Mouse (Mus musculus) induced T-regulatory cell, adult 2 months (primary cell): ENCODE measurements around the gene Cdc34.

ENCODE experiments used
- DNase-seq: peaks from one replicate; pipeline ENCODE4 v3.0.0-alpha.2; 2012; ENCODE audit warnings: low read depth

The Cdc34 gene

DNA sequence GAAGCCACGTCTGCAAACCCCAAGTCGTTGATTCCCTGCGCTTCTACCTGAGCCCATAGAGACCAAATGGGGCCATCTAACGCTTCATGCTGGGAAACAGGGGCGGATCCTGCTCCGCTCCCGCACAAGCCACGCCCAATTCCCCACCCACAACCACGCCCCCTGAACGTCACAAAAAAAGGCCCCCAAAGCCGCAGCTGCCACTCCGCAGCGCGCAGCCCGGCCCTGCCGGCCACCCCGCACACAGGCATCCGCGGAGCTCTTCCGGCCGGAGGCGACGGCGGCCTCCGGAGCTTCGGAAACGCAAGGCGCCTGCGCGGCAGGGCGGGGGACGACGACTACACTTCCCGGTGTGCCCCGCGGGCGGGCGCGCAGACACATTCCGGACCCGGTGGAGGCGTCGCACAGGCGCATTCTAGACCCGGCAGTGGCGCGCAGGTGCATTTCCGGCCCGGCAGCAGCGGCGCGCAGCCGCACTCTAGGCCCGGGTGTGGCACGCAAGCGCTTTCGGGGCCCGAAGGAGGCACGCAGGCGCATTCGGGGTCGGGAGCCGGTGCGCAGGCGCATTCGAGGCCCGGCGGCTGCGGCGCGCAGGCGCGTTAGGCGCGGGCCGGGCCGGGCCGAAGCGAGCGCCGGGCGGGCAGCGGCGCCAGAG lies at the start of gene Cdc34:
Gene Cdc34 (plus strand): TSS at position 605 of the 655 bp plus-strand sequence.
- DNase-seq: peak; percentile 98

DNA sequence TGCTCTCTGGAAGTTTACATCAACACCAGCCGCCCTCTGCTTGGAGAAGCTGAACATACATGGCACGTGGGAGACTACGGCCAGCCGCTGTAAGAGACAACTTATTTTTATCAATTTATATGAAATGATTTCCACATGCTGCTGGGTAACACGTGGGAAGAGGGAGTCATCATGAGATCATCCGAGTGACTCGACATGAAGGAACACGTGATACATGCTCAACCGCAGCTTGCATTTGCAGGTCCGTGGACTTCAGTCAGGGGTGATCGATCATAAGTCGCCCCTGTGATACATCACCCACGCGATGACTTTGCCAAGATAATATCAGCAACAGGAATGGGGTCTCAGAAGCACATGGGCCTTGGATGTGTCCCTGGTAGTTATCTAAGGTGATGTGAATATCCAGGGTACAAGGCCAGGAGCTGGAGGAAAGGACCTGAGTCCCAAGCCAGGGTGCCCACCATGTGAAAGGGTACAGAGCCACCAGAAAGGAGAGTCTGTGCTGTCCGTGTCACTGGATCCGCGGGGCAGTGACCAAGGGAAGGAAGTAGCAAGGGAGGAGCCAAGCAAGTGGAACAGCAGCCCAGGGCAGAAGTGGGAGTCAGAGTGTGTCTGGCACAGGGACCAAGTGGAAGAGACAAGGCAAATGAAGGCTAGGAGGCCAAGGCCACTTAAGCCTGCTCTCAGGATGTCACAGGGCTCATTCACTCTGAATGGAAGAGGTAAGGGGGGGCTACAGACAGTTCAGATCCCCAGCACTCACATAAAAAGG lies 48.8 kb upstream of the Cdc34 start:
- no peak for DNase-seq

DNA sequence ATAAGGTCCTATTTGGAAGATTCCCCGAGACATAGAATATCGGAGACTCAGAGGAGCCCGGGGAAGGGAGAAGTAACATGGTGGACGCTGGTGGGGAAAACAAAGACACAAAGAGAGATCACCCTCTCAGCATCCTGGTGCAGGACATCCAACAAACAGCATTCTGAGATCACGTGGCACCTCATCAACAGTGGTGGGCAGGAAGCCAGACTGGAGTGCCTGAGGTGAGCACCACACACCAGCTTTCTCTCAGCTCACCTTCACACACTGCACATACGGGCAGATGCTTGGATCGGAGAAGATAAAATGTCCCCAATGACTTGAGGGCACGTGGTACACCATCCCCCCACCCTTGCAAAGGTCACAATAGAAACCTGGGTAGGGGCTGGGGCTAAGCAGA lies 45.7 kb upstream of the Cdc34 start:
- no peak for DNase-seq

- DNase-seq: no peak
These were observed 44.6 kb upstream of the Cdc34 start, which contains the start of gene Shc2 for GRCm38 (mm10) chr10:79637128-79638110. Gene Shc2 (minus strand): TSS chr10:79637918.

DNA sequence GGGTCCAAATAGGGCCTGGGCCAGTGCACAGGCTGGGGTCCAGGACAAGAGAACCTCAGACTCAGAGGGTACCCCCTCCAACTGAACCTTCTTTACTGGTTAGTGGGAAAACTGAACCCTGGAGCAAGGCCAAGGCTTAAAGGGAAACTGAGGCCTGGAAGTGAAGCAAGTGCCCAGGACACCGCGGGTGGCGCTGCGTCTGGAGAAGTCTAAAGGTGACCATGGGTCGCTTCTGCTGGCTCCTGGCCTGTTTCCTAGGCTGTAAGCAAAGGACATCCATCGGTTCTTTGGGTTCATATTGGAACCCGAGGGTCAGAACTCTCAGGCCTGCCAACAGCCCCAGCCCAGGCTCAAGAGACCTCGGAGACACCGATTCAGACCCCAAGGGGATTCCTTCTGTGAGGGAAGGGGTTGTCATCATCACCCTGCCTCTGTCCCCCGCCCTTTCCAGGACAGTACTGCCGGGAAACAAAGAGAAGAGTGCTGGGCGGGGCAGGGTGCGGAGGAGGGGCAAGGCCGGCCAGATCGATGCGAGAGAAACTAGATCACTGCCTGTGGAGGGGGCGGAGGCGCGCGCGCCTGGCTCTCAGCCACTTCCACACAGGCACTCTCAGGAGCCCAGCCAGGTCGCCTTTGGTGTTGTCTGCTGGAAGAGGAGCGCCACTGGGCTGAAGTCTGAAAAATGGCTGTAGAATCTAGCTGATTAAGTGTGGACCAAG lies 43.4 kb upstream of the Cdc34 start:
- no peak for DNase-seq

GRCm38 (mm10) chr10:79645711-79646110 lies 36.3 kb upstream of the Cdc34 start, which contains the start of gene Odf3l2:
Gene Odf3l2 (minus strand): TSS chr10:79645738.
- no peak for DNase-seq

DNA sequence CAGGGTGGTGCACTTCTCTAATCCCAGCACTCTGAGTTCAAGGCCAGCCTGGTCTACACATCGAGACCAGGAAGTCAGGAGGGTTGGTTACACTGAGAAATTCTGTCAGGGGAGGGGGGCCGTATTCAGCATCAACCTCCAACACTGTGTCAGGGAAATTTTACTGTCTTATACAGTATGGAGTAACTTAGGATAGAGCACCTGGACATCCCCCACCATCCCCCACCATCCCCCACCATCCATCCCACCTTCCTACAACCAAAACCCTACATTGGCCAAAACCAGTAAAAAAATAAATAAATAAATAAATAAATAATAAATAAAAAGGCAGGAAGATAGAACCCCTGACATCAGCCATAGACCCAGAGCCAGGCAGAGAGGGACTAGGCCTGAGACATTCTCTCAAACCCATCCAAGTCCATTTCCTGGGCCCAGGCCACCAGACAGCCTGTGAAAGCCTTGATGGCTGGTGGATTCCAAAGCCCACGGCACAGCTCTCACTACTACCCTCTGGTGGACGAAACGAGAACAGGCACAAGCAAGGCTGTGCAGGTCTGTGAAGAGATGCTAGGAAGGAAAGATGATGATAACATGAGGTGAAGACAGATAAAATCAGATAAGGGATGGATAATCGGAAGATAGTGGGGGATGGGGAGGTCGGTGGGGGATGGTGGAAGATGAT lies 32.8 kb upstream of the Cdc34 start:
- DNase-seq: peak; percentile 86

DNA sequence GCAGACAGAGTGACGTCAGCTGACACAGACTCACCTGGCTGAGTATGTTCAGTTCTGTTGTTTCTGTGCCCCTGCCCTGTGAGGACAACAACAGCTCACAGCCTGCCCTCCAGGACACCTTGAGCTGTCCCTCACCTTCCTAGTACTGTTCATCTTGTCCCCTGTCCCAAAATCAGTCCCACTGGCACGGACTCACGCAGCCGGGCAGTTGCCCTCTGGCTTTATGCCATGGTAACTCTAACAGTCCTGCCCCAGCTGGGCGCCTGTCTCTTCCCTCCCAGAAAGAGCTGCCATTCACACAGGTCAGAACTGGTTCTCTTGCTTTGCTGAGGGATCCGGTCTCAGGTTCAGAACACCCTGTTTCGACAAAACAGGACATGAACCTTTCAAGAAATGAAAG lies 29.2 kb upstream of the Cdc34 start:
- no peak for DNase-seq

GRCm38 (mm10) chr10:79654946-79655395 lies 27.0 kb upstream of the Cdc34 start:
- no peak for DNase-seq

- DNase-seq: peak; percentile 43
These were observed 23.2 kb upstream of the Cdc34 start for GRCm38 (mm10) chr10:79658829-79659228.

GRCm38 (mm10) chr10:79660298-79660697 lies 21.7 kb upstream of the Cdc34 start:
- peak; percentile 50 for DNase-seq

DNA sequence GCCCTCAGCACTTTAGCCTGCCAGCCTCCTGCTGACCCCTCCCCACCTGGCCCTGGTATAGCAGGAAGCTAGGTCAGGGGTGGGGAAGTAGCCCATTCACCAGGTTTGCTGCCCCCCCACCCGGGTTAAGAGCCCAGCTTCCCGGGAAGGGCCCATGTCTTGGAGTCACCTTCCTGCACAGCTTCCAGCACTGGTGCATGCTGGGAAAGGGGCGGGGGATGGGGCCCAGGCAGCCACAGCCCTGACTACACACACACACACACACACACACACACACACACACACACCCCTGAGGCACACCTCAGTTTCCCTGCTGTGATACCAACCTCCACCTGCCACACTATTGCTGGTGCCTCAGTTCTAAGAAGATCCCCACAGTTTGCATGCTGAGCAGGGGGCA lies 20.1 kb upstream of the Cdc34 start:
- DNase-seq: no peak

- peak; percentile 86 for DNase-seq
These were observed 17.8 kb upstream of the Cdc34 start, which contains the start of gene Madcam1 for GRCm38 (mm10) chr10:79664131-79664665. Gene Madcam1 (plus strand): TSS chr10:79664559.

DNA sequence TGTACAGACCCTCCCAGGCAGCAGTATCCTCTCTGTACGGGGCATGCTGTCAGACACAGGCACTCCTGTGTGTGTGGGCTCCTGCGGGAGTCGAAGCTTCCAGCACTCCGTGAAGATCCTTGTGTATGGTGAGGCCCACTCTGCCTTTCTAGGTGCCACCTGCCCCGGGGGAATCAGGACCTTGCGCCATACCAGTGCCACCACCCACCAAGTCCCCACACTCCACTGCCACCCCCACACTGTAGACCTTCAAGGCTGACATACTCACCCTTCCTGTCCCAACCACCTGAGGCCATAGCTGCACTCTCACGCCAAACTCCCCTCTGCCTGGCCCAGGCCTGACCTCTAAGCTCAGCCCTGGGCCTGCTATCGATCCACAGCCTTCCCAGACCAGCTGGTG lies 16.9 kb upstream of the Cdc34 start:
- no peak for DNase-seq

DNA sequence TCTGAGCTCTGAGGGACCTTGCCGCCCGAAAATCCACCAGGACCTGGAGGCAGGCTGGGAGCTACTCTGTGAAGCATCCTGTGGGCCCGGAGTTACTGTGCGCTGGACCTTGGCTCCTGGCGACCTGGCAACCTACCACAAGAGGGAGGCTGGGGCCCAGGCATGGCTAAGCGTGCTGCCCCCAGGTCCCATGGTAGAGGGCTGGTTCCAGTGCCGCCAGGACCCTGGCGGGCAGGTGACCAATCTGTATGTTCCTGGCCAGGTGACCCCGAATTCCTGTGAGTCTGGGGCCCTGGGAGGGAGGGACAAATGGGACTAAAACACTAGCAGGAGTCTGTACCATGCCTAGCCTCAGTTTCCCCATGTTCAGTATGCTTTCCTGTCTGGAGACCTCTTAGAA lies 15.5 kb upstream of the Cdc34 start:
- no peak for DNase-seq

DNA sequence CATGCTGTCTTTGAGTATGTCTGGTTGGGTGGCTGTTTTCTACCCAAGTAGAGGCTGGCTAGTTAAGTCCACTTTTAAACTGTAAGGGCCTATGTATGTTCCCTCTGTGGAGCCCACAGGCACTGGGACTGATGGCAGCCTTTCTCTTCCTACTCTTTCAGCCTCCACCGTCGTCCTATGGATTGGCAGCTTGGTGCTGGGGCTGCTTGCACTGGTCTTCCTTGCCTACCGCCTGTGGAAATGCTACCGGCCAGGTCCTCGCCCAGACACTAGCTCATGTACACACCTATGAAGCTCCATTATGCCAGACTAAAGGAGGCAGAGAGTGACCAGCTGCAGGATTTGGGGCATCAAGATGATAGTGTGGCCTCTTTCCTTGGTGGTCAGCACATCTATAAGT lies 13.9 kb upstream of the Cdc34 start:
- no peak for DNase-seq

- DNase-seq: peak; percentile 97
These were observed 13.0 kb upstream of the Cdc34 start, which contains the start of gene Tpgs1 for GRCm38 (mm10) chr10:79668771-79669575. Gene Tpgs1 (plus strand): TSS chr10:79669369.

GRCm38 (mm10) chr10:79669576-79670057 lies 12.4 kb upstream of the Cdc34 start:
- peak; percentile 85 for DNase-seq
